Mouse (Mus musculus): Measurements from ENCODE around the gene Rapgefl1. TPM values are rescaled to one million over a fixed set of nuclear protein-coding genes. Genes with fewer than 3 reads are reported as not detected.

Rapgefl1 gene
- polyA plus RNA-seq, 1 experiment from 2014 or later: 3.3 TPM

DNA sequence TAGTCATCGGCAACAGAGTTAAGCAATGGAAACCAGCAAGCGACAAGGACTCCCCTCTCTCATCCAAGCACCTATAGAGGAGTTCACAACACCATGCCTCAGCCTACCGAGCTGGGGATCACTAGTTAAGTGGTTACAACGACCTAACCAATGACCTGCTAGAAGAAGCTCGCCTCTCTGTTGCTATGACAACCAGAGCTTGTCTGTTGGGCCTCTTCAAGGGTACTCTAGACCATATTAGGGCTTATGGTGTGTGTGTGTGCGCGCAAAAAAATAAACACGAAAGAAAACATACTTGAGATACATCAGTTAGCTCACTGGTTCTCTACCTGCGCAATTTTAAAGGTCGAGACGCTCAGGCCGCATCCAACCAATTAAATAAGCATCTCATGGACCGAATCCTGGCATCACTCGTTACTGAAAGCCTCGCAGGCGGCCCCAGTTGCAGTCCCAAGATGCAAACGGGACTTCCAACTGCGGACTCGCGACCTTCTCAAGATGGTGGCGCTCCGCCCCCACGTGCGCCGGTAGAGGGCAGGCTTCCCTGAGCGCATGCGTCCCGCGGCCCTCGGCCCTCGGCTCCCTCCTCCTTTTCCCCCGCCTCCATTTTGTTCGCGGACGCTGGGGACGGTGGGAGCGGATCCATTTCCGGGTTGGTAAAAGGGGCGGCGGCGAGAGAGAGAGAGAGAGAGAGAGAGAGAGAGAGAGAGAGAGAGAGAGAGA is 26.6 kb downstream of the Rapgefl1 start, which contains the start of gene Wipf2:
Wipf2 (plus strand) TSS at position 611 of the 723 bp plus-strand sequence.
- Histone ChIP-seq H3K4me1 (replicated peaks) (peaks cover 8% of the 10 kb centered on the region), H3K4me3 (replicated peaks) (peak within 1 kb of the TSS; percentile 62), H3K9ac (replicated peaks) (peak within 1 kb of the TSS; percentile 71), H3K4me2 (peak within 1 kb of the TSS; percentile 61), H3K36me3 (peaks cover 24% of the 10 kb centered on the region), H3K27me3 (no peaks in the 10 kb centered on the region), H3K9me3 (no peaks in the 10 kb centered on the region), H3K27ac (peak within 1 kb of the TSS; percentile 95)
- peak; percentile 72 for ATAC-seq (ENCODE audit: insufficient number of reproducible peaks, insufficient read depth, low FRiP score, low TSS enrichment, low read depth)
- 6% methylated on average over 41 of the region's 41 CpGs for WGBS

GRCm38 (mm10) chr11:98863751-98864429 is 27.3 kb downstream of the Rapgefl1 start:
- Histone ChIP-seq H3K27me3 (no peaks in the 10 kb centered on the region), H3K9me3 (no peaks in the 10 kb centered on the region), H3K4me1 (replicated peaks) (peaks cover 8% of the 10 kb centered on the region), H3K4me2 (peak overlapping the region; percentile 61), H3K4me3 (replicated peaks) (peak overlapping the region; percentile 62), H3K27ac (peak overlapping the region; percentile 95), H3K9ac (replicated peaks) (peak overlapping the region; percentile 71), H3K36me3 (peaks cover 31% of the 10 kb centered on the region)
- peak; percentile 64 for ATAC-seq (ENCODE audit: insufficient number of reproducible peaks, insufficient read depth, low FRiP score, low TSS enrichment, low read depth)
- WGBS: under 1% methylated on average over 35 of the region's 39 CpGs

DNA sequence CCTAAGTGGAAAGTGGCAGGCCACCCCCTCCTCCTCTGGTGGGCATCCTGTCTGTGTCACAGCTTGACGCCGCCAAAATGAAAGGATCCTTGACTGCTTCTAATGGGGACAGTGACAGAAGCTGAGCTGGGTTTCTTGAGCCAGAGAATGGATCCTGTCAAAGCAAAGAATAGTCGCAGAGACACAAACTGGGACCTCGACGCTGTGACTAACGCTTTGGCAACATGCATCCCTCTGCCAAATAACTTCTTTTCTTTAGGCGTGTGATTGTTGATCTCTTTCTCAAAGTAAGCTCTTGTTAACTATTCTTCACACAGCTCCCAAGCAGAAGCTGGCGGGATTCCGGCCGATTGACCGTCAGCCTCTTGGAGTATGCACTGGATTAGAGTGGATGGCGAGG is 30.7 kb downstream of the Rapgefl1 start:
- Histone ChIP-seq H3K9ac (replicated peaks) (no peak overlapping the region), H3K4me3 (replicated peaks) (no peak overlapping the region), H3K9me3 (no peaks in the 10 kb centered on the region), H3K36me3 (peaks cover 54% of the 10 kb centered on the region), H3K4me2 (no peak overlapping the region), H3K4me1 (replicated peaks) (peaks cover 13% of the 10 kb centered on the region), H3K27ac (no peak overlapping the region), H3K27me3 (no peaks in the 10 kb centered on the region)
- 95% methylated on average over 12 of the region's 12 CpGs for WGBS
- no peak for ATAC-seq (ENCODE audit: insufficient number of reproducible peaks, insufficient read depth, low FRiP score, low TSS enrichment, low read depth)

- Histone ChIP-seq H3K27me3 (no peaks in the 10 kb centered on the region), H3K36me3 (peaks cover 70% of the 10 kb centered on the region), H3K4me2 (no peak overlapping the region), H3K4me1 (replicated peaks) (peaks cover 5% of the 10 kb centered on the region; the same call in 1 of the 2 replicates), H3K27ac (no peak overlapping the region), H3K9me3 (no peaks in the 10 kb centered on the region), H3K9ac (replicated peaks) (no peak overlapping the region), H3K4me3 (replicated peaks) (no peak overlapping the region)
- ATAC-seq (ENCODE audit: insufficient number of reproducible peaks, insufficient read depth, low FRiP score, low TSS enrichment, low read depth): no peak
- WGBS: 90% methylated on average over 8 of the region's 8 CpGs
Measured at GRCm38 (mm10) chr11:98869906-98870305, 33.3 kb downstream of the Rapgefl1 start.

- 85% methylated on average over 5 of the region's 5 CpGs for WGBS
- Histone ChIP-seq H3K27me3 (no peaks in the 10 kb centered on the region), H3K4me1 (replicated peaks) (peaks cover 5% of the 10 kb centered on the region; the same call in 1 of the 2 replicates), H3K4me2 (no peak overlapping the region), H3K27ac (no peak overlapping the region), H3K36me3 (peaks cover 74% of the 10 kb centered on the region), H3K9ac (replicated peaks) (no peak overlapping the region), H3K9me3 (no peaks in the 10 kb centered on the region), H3K4me3 (replicated peaks) (no peak overlapping the region)
- no peak for ATAC-seq (ENCODE audit: insufficient number of reproducible peaks, insufficient read depth, low FRiP score, low TSS enrichment, low read depth)
Measured at GRCm38 (mm10) chr11:98870791-98871190, 34.2 kb downstream of the Rapgefl1 start.

GRCm38 (mm10) chr11:98871416-98871815 is 34.8 kb downstream of the Rapgefl1 start:
- H3K36me3 ChIP-seq: peaks cover 68% of the 10 kb centered on the region
- 66% methylated on average over 4 of the region's 4 CpGs for WGBS
- peaks cover 5% of the 10 kb centered on the region; the same call in 1 of the 2 replicates for H3K4me1 ChIP-seq (replicated peaks)
- H3K9me3 ChIP-seq: no peaks in the 10 kb centered on the region
- no peak overlapping the region for H3K9ac ChIP-seq (replicated peaks)
- H3K27ac ChIP-seq: no peak overlapping the region
- H3K27me3 ChIP-seq: no peaks in the 10 kb centered on the region
- no peak overlapping the region for H3K4me2 ChIP-seq
- no peak overlapping the region for H3K4me3 ChIP-seq (replicated peaks)
- no peak for ATAC-seq (ENCODE audit: insufficient number of reproducible peaks, insufficient read depth, low FRiP score, low TSS enrichment, low read depth)

- Histone ChIP-seq H3K4me1 (replicated peaks) (peaks cover 5% of the 10 kb centered on the region; the same call in 1 of the 2 replicates), H3K4me3 (replicated peaks) (no peak overlapping the region), H3K27me3 (no peaks in the 10 kb centered on the region), H3K9me3 (no peaks in the 10 kb centered on the region), H3K36me3 (peaks cover 62% of the 10 kb centered on the region), H3K9ac (replicated peaks) (no peak overlapping the region), H3K4me2 (no peak overlapping the region), H3K27ac (no peak overlapping the region)
- 63% methylated on average over 4 of the region's 4 CpGs for WGBS
- ATAC-seq (ENCODE audit: insufficient number of reproducible peaks, insufficient read depth, low FRiP score, low TSS enrichment, low read depth): no peak
Measured at GRCm38 (mm10) chr11:98872040-98872439, 35.5 kb downstream of the Rapgefl1 start.

GRCm38 (mm10) chr11:98873900-98874299 is 37.3 kb downstream of the Rapgefl1 start:
- H3K9me3 ChIP-seq: no peaks in the 10 kb centered on the region

DNA sequence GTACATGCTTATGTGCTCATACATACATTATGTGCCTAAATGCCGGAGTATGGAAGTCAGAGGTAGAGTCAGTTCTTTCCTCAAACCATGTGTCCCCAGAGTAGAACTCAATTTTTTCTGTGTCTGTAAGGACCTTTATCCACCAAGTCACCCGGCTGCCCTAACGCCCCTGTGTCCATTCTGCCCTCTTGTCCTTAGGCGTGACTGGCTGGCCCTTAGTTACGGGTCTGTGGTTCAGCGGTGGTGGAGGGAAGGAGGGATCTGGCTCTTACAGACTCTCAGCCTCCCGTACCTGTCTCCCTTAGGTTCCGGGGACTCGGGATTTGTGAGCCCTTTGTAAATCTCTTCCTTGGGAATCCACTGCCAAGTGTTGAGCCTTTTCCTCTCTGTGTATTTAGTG is 40.4 kb downstream of the Rapgefl1 start:
- Histone ChIP-seq H3K9me3 (no peaks in the 10 kb centered on the region), H3K4me3 (replicated peaks) (no peak overlapping the region), H3K36me3 (peaks cover 41% of the 10 kb centered on the region), H3K27me3 (no peaks in the 10 kb centered on the region), H3K4me2 (no peak overlapping the region), H3K27ac (no peak overlapping the region), H3K9ac (replicated peaks) (no peak overlapping the region), H3K4me1 (replicated peaks) (0 out of 2 replicates have a peak, but pooled peaks cover 8% of the 10 kb centered on the region)
- 82% methylated on average over 9 of the region's 9 CpGs for WGBS
- ATAC-seq (ENCODE audit: insufficient number of reproducible peaks, insufficient read depth, low FRiP score, low TSS enrichment, low read depth): no peak

More at GRCm38 (mm10) chr11:98873900-98874299, 37.3 kb downstream of the Rapgefl1 start:
- ATAC-seq (ENCODE audit: insufficient number of reproducible peaks, insufficient read depth, low FRiP score, low TSS enrichment, low read depth): no peak
- peaks cover 49% of the 10 kb centered on the region for H3K36me3 ChIP-seq
- no peak overlapping the region for H3K4me3 ChIP-seq (replicated peaks)
- no peak overlapping the region for H3K27ac ChIP-seq
- no peak overlapping the region for H3K4me2 ChIP-seq
- H3K27me3 ChIP-seq: no peaks in the 10 kb centered on the region
- H3K4me1 ChIP-seq (replicated peaks): peaks cover 13% of the 10 kb centered on the region; the same call in 1 of the 2 replicates
- H3K9ac ChIP-seq (replicated peaks): no peak overlapping the region
- WGBS: 95% methylated on average over 9 of the region's 9 CpGs

DNA sequence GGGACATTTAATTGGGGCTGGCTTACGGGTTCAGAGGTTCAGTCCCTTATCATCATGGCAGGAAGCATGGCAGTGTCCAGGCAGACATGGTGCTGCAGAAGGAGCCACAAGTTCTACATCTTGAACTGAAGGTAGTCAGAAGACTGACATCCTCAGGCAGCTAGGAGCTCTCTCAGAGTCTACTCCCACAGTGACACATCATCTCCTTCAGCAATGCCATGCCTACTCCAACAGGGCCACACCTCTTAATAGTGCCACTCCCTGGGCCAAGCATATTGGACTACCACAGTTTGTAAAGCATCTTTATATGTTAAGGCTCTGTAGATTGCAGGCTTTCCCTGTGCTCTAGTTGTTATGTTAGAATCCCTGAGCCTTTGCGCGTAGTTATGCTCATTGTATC is 51.1 kb downstream of the Rapgefl1 start:
- Histone ChIP-seq H3K4me2 (no peak overlapping the region), H3K36me3 (peaks cover 84% of the 10 kb centered on the region), H3K4me3 (replicated peaks) (no peak overlapping the region), H3K27me3 (no peaks in the 10 kb centered on the region), H3K9ac (replicated peaks) (no peak overlapping the region), H3K9me3 (no peaks in the 10 kb centered on the region), H3K27ac (no peak overlapping the region), H3K4me1 (replicated peaks) (peaks cover 6% of the 10 kb centered on the region; the same call in 1 of the 2 replicates)
- no peak for ATAC-seq (ENCODE audit: insufficient number of reproducible peaks, insufficient read depth, low FRiP score, low TSS enrichment, low read depth)
- 99% methylated on average over 3 of the region's 3 CpGs for WGBS

DNA sequence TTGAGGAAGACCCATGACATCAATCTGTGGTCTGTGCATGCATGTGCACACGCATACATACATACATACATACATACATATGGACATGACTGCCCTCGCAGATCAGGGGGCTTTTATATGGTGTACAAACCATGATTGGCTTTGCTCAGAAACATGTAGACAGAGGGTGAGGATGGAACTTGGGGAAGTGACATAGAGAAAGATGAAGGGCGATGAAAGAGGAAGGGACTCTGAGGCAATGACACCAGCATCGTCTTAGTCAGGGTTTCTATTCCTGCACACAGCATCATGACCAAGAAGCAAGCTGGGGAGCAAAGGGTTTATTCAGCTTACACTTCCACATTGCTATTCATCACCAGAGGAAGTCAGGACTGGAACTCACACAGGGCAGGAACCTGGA is 52.5 kb downstream of the Rapgefl1 start:
- no peak for ATAC-seq (ENCODE audit: insufficient number of reproducible peaks, insufficient read depth, low FRiP score, low TSS enrichment, low read depth)
- H3K4me1 ChIP-seq (replicated peaks): peaks cover 6% of the 10 kb centered on the region; the same call in 1 of the 2 replicates
- WGBS: 97% methylated on average over 4 of the region's 4 CpGs
- no peak overlapping the region for H3K4me3 ChIP-seq (replicated peaks)
- peaks cover 98% of the 10 kb centered on the region for H3K36me3 ChIP-seq
- no peak overlapping the region for H3K27ac ChIP-seq
- H3K9ac ChIP-seq (replicated peaks): no peak overlapping the region
- H3K4me2 ChIP-seq: no peak overlapping the region
- no peaks in the 10 kb centered on the region for H3K9me3 ChIP-seq
- no peaks in the 10 kb centered on the region for H3K27me3 ChIP-seq

All from limb, embryonic 12.5 days (tissue).